Mouse (Mus musculus) skeletal muscle tissue, adult 2 months (tissue): ENCODE results near the gene Sv2a.
"Not testable (repeated sequence)": the region's sequence is repeated elsewhere in the genome, so short reads cannot be mapped to it uniquely, and the experiment has no call there.

Experiments
- DNase-seq: peaks from one replicate; pipeline ENCODE4 v3.0.0-alpha.2; 2012; ENCODE audit warnings: low read depth, low spot score

Sv2a gene

GRCm38 (mm10) chr3:96173185-96173584 is 7.8 kb upstream of the Sv2a start:
- DNase-seq, result no peak

- not testable (repeated sequence) for DNase-seq
Observed at GRCm38 (mm10) chr3:96174042-96174441, 6.9 kb upstream of the Sv2a start.

GRCm38 (mm10) chr3:96175251-96175650 is 5.7 kb upstream of the Sv2a start:
- DNase-seq, result no peak

GRCm38 (mm10) chr3:96178427-96178826 is 2.5 kb upstream of the Sv2a start:
- no peak for DNase-seq

GRCm38 (mm10) chr3:96178902-96179301 is 2.0 kb upstream of the Sv2a start:
- no peak for DNase-seq

GRCm38 (mm10) chr3:96179531-96179930 is 1.4 kb upstream of the Sv2a start:
- peak; percentile 58 for DNase-seq

- DNase-seq, result no peak
Observed at GRCm38 (mm10) chr3:96181510-96182381, 795 bp downstream of the Sv2a start.

GRCm38 (mm10) chr3:96182382-96182776 is 1.4 kb downstream of the Sv2a start:
- no peak for DNase-seq

GRCm38 (mm10) chr3:96192977-96193376 is 12.0 kb downstream of the Sv2a start:
- no peak for DNase-seq

- no peak for DNase-seq
Observed at GRCm38 (mm10) chr3:96194966-96195365, 14.0 kb downstream of the Sv2a start.

- no peak for DNase-seq
Observed at GRCm38 (mm10) chr3:96195616-96196313, 14.8 kb downstream of the Sv2a start.

GRCm38 (mm10) chr3:96196437-96197128 is 15.6 kb downstream of the Sv2a start:
- no peak for DNase-seq

- peak; percentile 83 for DNase-seq
Observed at GRCm38 (mm10) chr3:96197129-96197749, 16.3 kb downstream of the Sv2a start.

GRCm38 (mm10) chr3:96198181-96198580 is 17.2 kb downstream of the Sv2a start:
- DNase-seq, result no peak

GRCm38 (mm10) chr3:96198601-96199251 is 17.8 kb downstream of the Sv2a start:
- DNase-seq, result not testable (repeated sequence)

GRCm38 (mm10) chr3:96199731-96200130 is 18.8 kb downstream of the Sv2a start:
- no peak for DNase-seq

GRCm38 (mm10) chr3:96207819-96208218 is 26.9 kb downstream of the Sv2a start:
- no peak for DNase-seq

- DNase-seq, result no peak
Observed at GRCm38 (mm10) chr3:96209242-96209641, 28.3 kb downstream of the Sv2a start.

GRCm38 (mm10) chr3:96219191-96219641 is 38.3 kb downstream of the Sv2a start:
- peak; percentile 40 for DNase-seq

- DNase-seq, result peak; percentile 90
Observed at GRCm38 (mm10) chr3:96219661-96220130, 38.7 kb downstream of the Sv2a start, which contains the start of the genes Bola1 and Hist2h2ab. TSS of gene Bola1 (minus strand) at chr3:96219709. TSS of gene Hist2h2ab (plus strand) at chr3:96219865.
